Mouse (Mus musculus) adrenal gland, postnatal 25 days (tissue): ENCODE results near the gene Pip4k2b. TPM values are rescaled to one million over a fixed set of nuclear protein-coding genes. Genes with fewer than 3 reads are reported as not detected.
"Not testable (repeated sequence)": the region's sequence is repeated elsewhere in the genome, so short reads cannot be mapped to it uniquely, and the experiment has no call there.

Experiments used
- DNase-seq: peaks from one replicate; pipeline ENCODE4 v3.0.0; 2021; ENCODE audit warnings: mixed read lengths
- long read RNA-seq: library from polyadenylated mRNA; stranded (forward); transcript quantifications from one replicate; pipeline ENCODE4 v2.0.0, GENCODE M21; 2021
- total RNA-seq: library from RNA; stranded (reverse); gene quantifications from 2 replicates; pipeline ENCODE4 v1.2.3, GENCODE M21; 2021

Gene Pip4k2b
- total RNA-seq = 28.7 and 30.7 TPM in 2 replicates
- long read RNA-seq, partial matches to known transcripts = 0 of 8 reads
- long read RNA-seq, other reads (novel, unspliced or antisense) = 8 of 8 reads

GRCm38 (mm10) chr11:97744063-97744717 is at the start of gene Pip4k2b:
Gene Pip4k2b, minus strand, starts transcription at chr11:97744704.
- DNase-seq = peak; percentile 65

GRCm38 (mm10) chr11:97793165-97793564 is 48.7 kb upstream of the Pip4k2b start:
- DNase-seq = no peak

- DNase-seq = not testable (repeated sequence)
Observed at GRCm38 (mm10) chr11:97790778-97791438, 46.4 kb upstream of the Pip4k2b start.

GRCm38 (mm10) chr11:97789727-97790126 is 45.2 kb upstream of the Pip4k2b start:
- DNase-seq = no peak

- DNase-seq = no peak
Observed at GRCm38 (mm10) chr11:97787961-97788360, 43.5 kb upstream of the Pip4k2b start.

GRCm38 (mm10) chr11:97782564-97782895 is 38.0 kb upstream of the Pip4k2b start:
- DNase-seq = no peak

GRCm38 (mm10) chr11:97781832-97782563 is 37.5 kb upstream of the Pip4k2b start, which contains the start of gene Rpl23:
Gene Rpl23, minus strand, starts transcription at chr11:97782437.
- peak; percentile 100 for DNase-seq

- no peak for DNase-seq
Observed at GRCm38 (mm10) chr11:97781478-97781831, 37.0 kb upstream of the Pip4k2b start.

- no peak for DNase-seq
Observed at GRCm38 (mm10) chr11:97779968-97780701, 35.6 kb upstream of the Pip4k2b start.

- DNase-seq = no peak
Observed at GRCm38 (mm10) chr11:97778918-97779317, 34.4 kb upstream of the Pip4k2b start.

GRCm38 (mm10) chr11:97777129-97777529 is 32.6 kb upstream of the Pip4k2b start:
- DNase-seq = no peak

- DNase-seq = no peak
Observed at GRCm38 (mm10) chr11:97776497-97777128, 32.1 kb upstream of the Pip4k2b start.

GRCm38 (mm10) chr11:97775808-97776496 is 31.4 kb upstream of the Pip4k2b start, which contains the start of gene 1700001P01Rik:
Gene 1700001P01Rik, minus strand, starts transcription at chr11:97775918.
- DNase-seq = no peak

GRCm38 (mm10) chr11:97775186-97775585 is 30.7 kb upstream of the Pip4k2b start:
- no peak for DNase-seq

- DNase-seq = no peak
Observed at GRCm38 (mm10) chr11:97771410-97771809, 26.9 kb upstream of the Pip4k2b start.

- no peak for DNase-seq
Observed at GRCm38 (mm10) chr11:97769704-97770103, 25.2 kb upstream of the Pip4k2b start.

GRCm38 (mm10) chr11:97766154-97766881 is 21.8 kb upstream of the Pip4k2b start, which contains the start of gene Cwc25:
Gene Cwc25, minus strand, starts transcription at chr11:97766556.
- peak; percentile 93 for DNase-seq

GRCm38 (mm10) chr11:97761638-97762037 is 17.1 kb upstream of the Pip4k2b start:
- DNase-seq = no peak

- no peak for DNase-seq
Observed at GRCm38 (mm10) chr11:97758942-97759341, 14.4 kb upstream of the Pip4k2b start.

GRCm38 (mm10) chr11:97758125-97758524 is 13.6 kb upstream of the Pip4k2b start:
- DNase-seq = no peak
